Mouse (Mus musculus) erythroid progenitor cell, adult 5-6 weeks (primary cell): ENCODE data around the gene Srsf12. TPM values are rescaled to one million over a fixed set of nuclear protein-coding genes. Genes with fewer than 3 reads are reported as not detected.

Experiments used
- ATAC-seq: replicated peaks from 2 replicates; pipeline ENCODE4 v1.8.0; 2016; ENCODE audit warnings: moderate number of reproducible peaks, mild to moderate bottlenecking, moderate TSS enrichment, inconsistent platforms; ENCODE audit not compliant: poor library complexity, low FRiP score, severe bottlenecking
- total RNA-seq, 2 experiments: library from RNA; stranded (forward) in 1 of 2; stranded (reverse) in 1 of 2; fragments of 150-400 nt in 1 of 2; fragments of 186-747, 209-891 nt in 1 of 2; gene quantifications; 2 replicates each; pipeline versions ENCODE4 v1.2.3 to v1.2.4; 2015 to 2017; ENCODE audit warnings: low replicate concordance in 2 of 2

Srsf12 gene
- total RNA-seq (2015; ENCODE audit: low replicate concordance) (not detected in 2 replicates), total RNA-seq (2017; ENCODE audit: low replicate concordance) (not detected in 2 replicates)

- ATAC-seq: no peak
These were observed at the start of gene Srsf12 for GRCm38 (mm10) chr4:33208881-33209841. Gene Srsf12, plus strand, starts transcription at chr4:33208991.

GRCm38 (mm10) chr4:33183477-33183876 lies 25.3 kb upstream of the Srsf12 start:
- no peak for ATAC-seq

- ATAC-seq: no peak
These were observed 20.6 kb upstream of the Srsf12 start for GRCm38 (mm10) chr4:33188164-33188563.

GRCm38 (mm10) chr4:33188781-33189734 lies 19.7 kb upstream of the Srsf12 start:
- ATAC-seq: peak; percentile 74

GRCm38 (mm10) chr4:33189735-33190036 lies 19.1 kb upstream of the Srsf12 start, which contains the start of gene Pm20d2:
Gene Pm20d2, minus strand, starts transcription at chr4:33189737.
- ATAC-seq: no peak

- no peak for ATAC-seq
These were observed 10.7 kb upstream of the Srsf12 start for GRCm38 (mm10) chr4:33198117-33198516.

- ATAC-seq: peak; percentile 73; the same call in 1 of the 2 replicates
These were observed 4.1 kb upstream of the Srsf12 start for GRCm38 (mm10) chr4:33204682-33205081.

GRCm38 (mm10) chr4:33207551-33207950 lies 1.2 kb upstream of the Srsf12 start:
- no peak for ATAC-seq

GRCm38 (mm10) chr4:33221847-33222246 lies 13.1 kb downstream of the Srsf12 start:
- no peak for ATAC-seq

- ATAC-seq: no peak
These were observed 15.3 kb downstream of the Srsf12 start for GRCm38 (mm10) chr4:33224003-33224675.

- ATAC-seq: no peak
These were observed 18.4 kb downstream of the Srsf12 start for GRCm38 (mm10) chr4:33227164-33227563.

- no peak for ATAC-seq
These were observed 20.8 kb downstream of the Srsf12 start for GRCm38 (mm10) chr4:33229639-33230038.

GRCm38 (mm10) chr4:33230881-33231280 lies 22.1 kb downstream of the Srsf12 start:
- ATAC-seq: no peak

- ATAC-seq: no peak
These were observed 33.7 kb downstream of the Srsf12 start for GRCm38 (mm10) chr4:33242536-33242935.

GRCm38 (mm10) chr4:33243016-33243758 lies 34.4 kb downstream of the Srsf12 start:
- no peak for ATAC-seq

GRCm38 (mm10) chr4:33243921-33244320 lies 35.1 kb downstream of the Srsf12 start:
- no peak for ATAC-seq

GRCm38 (mm10) chr4:33245853-33246395 lies 37.1 kb downstream of the Srsf12 start:
- ATAC-seq: no peak

GRCm38 (mm10) chr4:33247479-33248053 lies 38.8 kb downstream of the Srsf12 start:
- peak; percentile 85 for ATAC-seq
